Mouse (Mus musculus) Patski (cell line): ENCODE data around the gene Adgrf1. TPM values are rescaled to one million over a fixed set of nuclear protein-coding genes. Genes with fewer than 3 reads are reported as not detected.

Experiments
- ATAC-seq: fragments of 100-300 bp; one replicate; pipeline ENCODE4 v1.8.0; 2021
- CTCF ChIA-PET: fragments of 350-600 bp; sonication (Branson Sonifier 250); formaldehyde crosslinking; loops from one replicate; lab custom pipeline; 2022; ENCODE audit warnings: inconsistent platforms; lab: Charles Lee
- POLR2A ChIA-PET: fragments of 350-600 bp; sonication (Branson Sonifier 250); formaldehyde crosslinking; loops from one replicate; lab custom pipeline; 2022; ENCODE audit warnings: antibody characterized with exemption, inconsistent platforms; lab: Charles Lee
- DNase-seq: peaks from one replicate; pipeline ENCODE4 v3.0.0-alpha.2; 2011; ENCODE audit warnings: low read depth, low spot score
- H3K27me3 ChIP-seq: fragments of 371-371 bp; one replicate; pipeline ENCODE4 v1.5.1; 2021
- CTCF ChIP-seq: fragments of 100-300 bp; IDR thresholded peaks from one replicate; pipeline ENCODE4 v1.5.1; 2021
- in situ Hi-C: fragments of 300-500 bp; cut with MboI; formaldehyde crosslinking; loops from 3 replicates; pipeline ENCODE4 v1.11.1; 2018; ENCODE audit warnings: low pct_unique_long_range_greater_than_20kb, mixed read lengths
- polyA plus RNA-seq: library from polyadenylated mRNA; unstranded; gene quantifications from one replicate; pipeline ENCODE4 v1.2.3, GENCODE M21; 2021

The Adgrf1 gene
- polyA plus RNA-seq, 1 experiment from 2014 or later, result 0.06 TPM

- TF ChIP-seq CTCF, result peak; percentile 92
- POLR2A ChIA-PET, result interaction anchor here (0.5 kb wide), 1 partner anchor 103 kb away, joined by 3 read pairs; no protein-coding TSS in a partner anchor
- DNase-seq (no peak), ATAC-seq (peak; percentile 51)
- CTCF ChIA-PET, result interaction anchor here (0.7 to 1.3 kb wide), 4 partner anchors 12 to 201 kb away, joined by 3 to 5 read pairs (median 3); no protein-coding TSS in a partner anchor
- no peaks in the 10 kb centered on the region for H3K27me3 ChIP-seq
- in situ Hi-C loops, result loop anchor here (5.0 to 10.0 kb wide), 4 partner anchors 62 to 599 kb away; no protein-coding TSS in a partner anchor
Measured at GRCm38 (mm10) chr17:43265178-43265837, 4.8 kb upstream of the Adgrf1 start.

GRCm38 (mm10) chr17:43265944-43266343 lies 4.2 kb upstream of the Adgrf1 start:
- DNase-seq, result no peak
- TF ChIP-seq CTCF, result no peak
- in situ Hi-C loops, result loop anchor here (5.0 to 10.0 kb wide), 4 partner anchors 61 to 599 kb away; no protein-coding TSS in a partner anchor
- CTCF ChIA-PET, result interaction anchor here (0.7 to 2.6 kb wide), 6 partner anchors 12 to 249 kb away, joined by 3 to 18 read pairs (median 4); partner anchors contain the start of gene Tnfrsf21
- no peak for ATAC-seq
- no peaks in the 10 kb centered on the region for H3K27me3 ChIP-seq
- POLR2A ChIA-PET, result interaction anchor here (0.6 to 0.9 kb wide), 2 partner anchors 61 to 62 kb away, joined by 3 to 5 read pairs; no protein-coding TSS in a partner anchor

- ATAC-seq, result no peak
- ChIA-PET POLR2A (interaction anchor here (0.6 to 0.9 kb wide), 2 partner anchors 60 to 61 kb away, joined by 3 to 5 read pairs; no protein-coding TSS in a partner anchor), CTCF (interaction anchor here (1.0 to 2.6 kb wide), 8 partner anchors 11 to 253 kb away, joined by 3 to 18 read pairs (median 4); partner anchors contain the start of gene Tnfrsf21)
- H3K27me3 ChIP-seq, result no peaks in the 10 kb centered on the region
- DNase-seq, result no peak
- in situ Hi-C loops, result loop anchor here (5.0 to 10.0 kb wide), 4 partner anchors 61 to 598 kb away; no protein-coding TSS in a partner anchor
- no peak for TF ChIP-seq CTCF
Measured at GRCm38 (mm10) chr17:43266636-43267035, 3.5 kb upstream of the Adgrf1 start.

- no peaks in the 10 kb centered on the region for H3K27me3 ChIP-seq
- CTCF ChIA-PET, result interaction anchor here (0.9 to 2.6 kb wide), 11 partner anchors 10 to 254 kb away, joined by 3 to 18 read pairs (median 4); partner anchors contain the start of gene Tnfrsf21
- peak; percentile 66 for TF ChIP-seq CTCF
- in situ Hi-C loops, result loop anchor here (5.0 to 10.0 kb wide), 4 partner anchors 60 to 598 kb away; no protein-coding TSS in a partner anchor
- DNase-seq, result no peak
- ATAC-seq, result no peak
- POLR2A ChIA-PET, result no interaction called here
Measured at GRCm38 (mm10) chr17:43267046-43267749, 2.9 kb upstream of the Adgrf1 start.

- ATAC-seq, result no peak
- no peak for TF ChIP-seq CTCF
- in situ Hi-C loops, result no loop called here
- no peaks in the 10 kb centered on the region for H3K27me3 ChIP-seq
- POLR2A ChIA-PET, result interaction anchor here (1.2 kb wide), 1 partner anchor 14 kb away, joined by 3 read pairs; no protein-coding TSS in a partner anchor
- DNase-seq, result no peak
- CTCF ChIA-PET, result no interaction called here
Measured at GRCm38 (mm10) chr17:43276220-43276619, 6.1 kb downstream of the Adgrf1 start.

- in situ Hi-C loops, result no loop called here
- no peaks in the 10 kb centered on the region for H3K27me3 ChIP-seq
- DNase-seq, result peak; percentile 90
- no peak for TF ChIP-seq CTCF
- ChIA-PET POLR2A (interaction anchor here (0.5 to 1.2 kb wide), 2 partner anchors 13 to 38 kb away, joined by 3 read pairs; no protein-coding TSS in a partner anchor), CTCF (interaction anchor here (0.8 to 1.7 kb wide), 7 partner anchors 10 to 334 kb away, joined by 3 to 6 read pairs (median 3); no protein-coding TSS in a partner anchor)
- peak; percentile 69 for ATAC-seq
Measured at GRCm38 (mm10) chr17:43277223-43277622, 7.1 kb downstream of the Adgrf1 start.

GRCm38 (mm10) chr17:43279671-43280070 lies 9.5 kb downstream of the Adgrf1 start:
- in situ Hi-C loops, result no loop called here
- no peak for DNase-seq
- CTCF ChIA-PET, result no interaction called here
- no peak for ATAC-seq
- POLR2A ChIA-PET, result no interaction called here
- TF ChIP-seq CTCF, result no peak
- no peaks in the 10 kb centered on the region for H3K27me3 ChIP-seq

- ChIA-PET POLR2A (no interaction called here), CTCF (no interaction called here)
- in situ Hi-C loops, result no loop called here
- ATAC-seq, result no peak
- H3K27me3 ChIP-seq, result no peaks in the 10 kb centered on the region
- TF ChIP-seq CTCF, result no peak
- no peak for DNase-seq
Measured at GRCm38 (mm10) chr17:43282353-43282752, 12.2 kb downstream of the Adgrf1 start.

GRCm38 (mm10) chr17:43282828-43283227 lies 12.7 kb downstream of the Adgrf1 start:
- in situ Hi-C loops, result no loop called here
- ChIA-PET POLR2A (no interaction called here), CTCF (no interaction called here)
- DNase-seq (no peak), ATAC-seq (no peak)
- no peak for TF ChIP-seq CTCF
- no peaks in the 10 kb centered on the region for H3K27me3 ChIP-seq

GRCm38 (mm10) chr17:43299515-43299914 lies 29.4 kb downstream of the Adgrf1 start:
- CTCF ChIA-PET, result no interaction called here
- ATAC-seq (no peak), DNase-seq (no peak)
- H3K27me3 ChIP-seq, result no peaks in the 10 kb centered on the region
- in situ Hi-C loops, result no loop called here
- POLR2A ChIA-PET, result no interaction called here
- no peak for TF ChIP-seq CTCF
